Mouse (Mus musculus) hematopoietic stem cell, adult 5-6 weeks (primary cell): ENCODE measurements around the gene Gmpr. TPM values are rescaled to one million over a fixed set of nuclear protein-coding genes. Genes with fewer than 3 reads are reported as not detected.
"Not testable (repeated sequence)": the region's sequence is repeated elsewhere in the genome, so short reads cannot be mapped to it uniquely, and the experiment has no call there.

ENCODE experiments used
- ATAC-seq, 2 experiments: fragments of 125-278 bp in 1 of 2; replicated peaks in 1 of 2; 2 replicates each; pipeline ENCODE4 v1.8.0; 2016 to 2017; ENCODE audit warnings: inconsistent platforms in 2 of 2, mild to moderate bottlenecking in 2 of 2, moderate number of reproducible peaks in 2 of 2, low read depth in 1 of 2, moderate TSS enrichment in 1 of 2; ENCODE audit not compliant: low FRiP score in 2 of 2, poor library complexity in 2 of 2, severe bottlenecking in 2 of 2, insufficient read depth in 1 of 2, low TSS enrichment in 1 of 2
- total RNA-seq: library from RNA; stranded (forward); fragments of 172-1452, 232-1000 nt; gene quantifications from 2 replicates; pipeline ENCODE4 v1.2.3, GENCODE M21; 2017

The Gmpr gene
- total RNA-seq = 11.7 and 19.6 TPM in 2 replicates

DNA sequence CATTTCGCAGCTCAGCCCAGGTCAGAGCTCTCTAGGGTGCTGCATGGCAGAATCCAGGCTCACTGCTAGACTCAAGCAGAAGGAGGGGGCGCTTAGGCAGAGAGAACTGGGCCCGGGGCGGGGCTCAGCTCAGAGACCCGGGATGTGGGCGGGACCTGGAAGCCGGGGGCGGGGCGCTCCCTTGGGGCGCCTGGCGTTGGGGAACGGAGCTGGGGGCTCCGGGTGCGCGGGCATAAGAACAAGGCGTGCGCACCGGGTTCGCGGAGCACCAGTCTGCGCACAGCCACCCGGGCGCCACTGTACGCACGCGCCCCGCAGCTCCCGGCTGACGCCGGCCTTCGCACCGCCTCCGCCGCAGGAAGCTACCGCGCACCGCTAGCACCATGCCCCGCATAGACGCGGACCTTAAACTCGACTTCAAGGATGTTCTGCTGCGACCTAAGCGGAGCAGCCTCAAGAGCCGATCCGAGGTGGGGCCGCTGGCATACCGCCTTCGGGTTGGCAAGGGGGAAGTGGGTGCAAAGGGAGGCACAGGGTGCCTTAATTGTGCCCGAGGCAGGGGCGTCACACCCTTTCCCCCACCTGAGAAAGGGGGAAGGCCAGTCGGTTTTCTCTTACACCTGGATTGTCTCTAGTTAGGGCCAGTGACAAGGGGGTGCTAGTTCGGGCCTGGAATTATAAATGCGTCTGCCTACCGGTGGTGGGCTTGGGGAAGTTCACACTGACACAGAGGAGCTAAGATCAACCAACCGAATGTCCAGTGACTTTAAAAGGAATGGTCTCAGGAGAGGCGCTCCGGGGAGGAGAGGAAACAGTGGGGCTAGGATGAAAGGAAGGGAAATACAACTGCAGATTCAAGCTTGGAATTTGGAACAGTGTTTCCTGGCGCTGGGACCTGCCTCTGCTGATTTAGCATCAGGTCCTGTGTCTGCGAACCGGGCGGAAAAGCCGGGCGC lies at the start of gene Gmpr:
Gene Gmpr, plus strand, starts transcription at position 171 of the 956 bp plus-strand sequence.
- ATAC-seq = peak; percentile 63 to 67

DNA sequence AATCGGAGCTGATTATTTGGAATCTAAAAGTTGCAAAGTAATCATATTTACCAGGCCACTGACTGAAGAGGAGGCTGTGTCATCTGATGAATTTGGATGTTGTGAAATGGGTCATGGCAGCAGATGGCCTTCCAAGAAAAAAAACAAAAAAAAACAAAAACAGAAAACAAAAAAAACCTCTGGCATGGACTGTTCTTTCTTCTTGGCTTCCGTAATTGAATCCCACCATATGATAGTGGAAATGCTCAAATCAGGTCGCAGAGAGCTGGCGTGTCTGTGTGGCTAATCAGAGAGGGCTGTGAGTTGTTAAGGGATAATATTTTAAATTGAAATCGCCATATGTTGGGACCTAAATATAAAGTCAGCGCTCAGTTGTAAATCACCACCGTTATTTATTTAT lies 49.8 kb upstream of the Gmpr start:
- no peak for ATAC-seq

- ATAC-seq = no peak
These were observed 47.1 kb upstream of the Gmpr start for GRCm38 (mm10) chr13:45460177-45460576.

DNA sequence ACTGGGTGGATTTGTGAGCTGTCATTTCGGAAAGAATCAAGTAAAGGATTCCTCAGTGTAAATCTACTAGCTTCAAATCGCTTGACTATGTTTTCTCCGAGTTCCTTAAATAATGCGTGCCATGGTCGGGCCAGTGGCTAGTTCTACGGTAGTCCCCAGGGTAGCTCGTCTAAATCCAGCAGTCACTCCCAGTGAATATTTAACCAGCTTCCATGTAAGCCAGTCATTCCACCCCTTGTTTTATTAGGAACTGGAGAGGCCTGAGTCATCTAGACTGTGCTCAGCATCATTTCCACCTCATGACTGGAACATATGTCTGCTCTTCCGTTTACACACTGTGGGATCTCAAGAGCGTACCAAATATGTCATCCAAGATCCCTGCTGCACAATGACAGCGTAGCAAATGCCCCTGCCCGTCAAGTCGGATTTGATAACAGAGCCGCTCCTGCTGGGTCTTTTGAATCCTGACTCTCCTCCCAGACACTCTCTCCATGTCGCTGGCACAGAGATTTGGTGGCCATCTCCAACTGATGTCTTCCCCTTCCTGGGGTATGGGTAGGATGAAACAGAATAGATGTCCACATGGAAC lies 45.8 kb upstream of the Gmpr start:
- ATAC-seq = no peak

GRCm38 (mm10) chr13:45465616-45466015 lies 41.6 kb upstream of the Gmpr start:
- no peak for ATAC-seq

DNA sequence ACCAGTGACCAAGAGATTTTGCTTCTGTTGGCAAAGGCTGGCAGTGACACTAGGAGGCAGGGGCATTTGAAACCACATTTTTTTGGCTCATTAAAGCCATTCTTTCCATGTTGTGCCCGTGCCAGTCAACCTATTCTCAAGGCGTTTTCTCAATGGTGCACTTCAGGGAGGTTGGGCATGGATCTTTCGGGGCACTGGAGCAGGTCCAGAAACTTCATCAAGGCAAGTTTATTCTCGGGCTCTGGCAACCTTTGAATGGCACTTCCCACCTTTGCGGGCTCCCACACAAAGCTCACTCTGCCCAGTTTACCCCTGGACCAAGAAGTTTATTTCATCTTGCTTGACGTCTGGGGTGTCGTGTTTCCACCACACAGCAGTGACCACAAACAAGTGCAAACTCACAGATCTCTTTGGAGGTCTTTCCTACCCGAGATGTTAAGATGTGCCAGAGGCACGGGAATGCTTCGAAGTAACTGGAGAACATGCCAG lies 41.2 kb upstream of the Gmpr start:
- no peak for ATAC-seq

DNA sequence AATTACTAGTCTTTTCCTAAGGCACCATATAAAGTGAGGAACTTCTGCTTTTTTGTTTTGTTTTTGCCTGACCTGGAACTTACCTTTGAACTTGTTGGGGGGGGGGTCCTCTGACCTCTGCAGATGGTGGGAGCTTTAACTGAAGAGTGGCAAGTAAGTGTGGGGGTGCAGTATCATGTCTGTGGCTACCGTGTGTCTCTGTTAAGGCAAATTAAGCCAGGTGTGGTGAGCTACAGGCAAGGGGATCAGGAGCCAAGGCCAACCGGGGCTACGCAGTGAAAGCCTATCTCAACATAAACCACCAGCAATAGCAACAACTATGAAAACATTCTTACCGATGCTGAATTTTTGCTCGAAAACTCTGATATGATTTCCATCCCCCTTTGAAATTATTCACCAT lies 38.5 kb upstream of the Gmpr start:
- ATAC-seq = no peak

GRCm38 (mm10) chr13:45469481-45470301 lies 37.6 kb upstream of the Gmpr start:
- ATAC-seq = no peak

- no peak for ATAC-seq
These were observed 33.9 kb upstream of the Gmpr start for GRCm38 (mm10) chr13:45473311-45473710.

GRCm38 (mm10) chr13:45475297-45475696 lies 31.9 kb upstream of the Gmpr start:
- no peak for ATAC-seq

DNA sequence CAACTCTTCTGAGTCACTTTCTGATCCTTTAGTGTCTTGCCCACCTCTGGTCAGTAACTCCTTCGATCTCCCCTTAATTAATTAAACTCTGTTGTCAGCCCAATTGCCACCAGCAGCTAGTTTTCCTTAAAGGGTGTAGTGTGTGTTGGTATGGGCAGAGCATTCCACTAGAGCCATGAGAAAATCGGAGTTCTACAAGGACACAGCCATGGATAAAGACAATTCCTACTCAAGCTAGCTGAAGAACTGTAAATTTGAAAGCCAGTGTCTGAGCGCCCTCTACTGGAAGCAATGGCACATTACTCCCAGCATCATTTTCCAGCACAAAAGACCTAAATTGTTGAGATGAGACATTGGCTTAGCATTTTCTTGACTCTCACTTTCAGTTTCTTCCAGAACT lies 30.1 kb upstream of the Gmpr start:
- peak; percentile 39 to 56; a peak in 2 of 4 replicates for ATAC-seq

- no peak for ATAC-seq
These were observed 27.3 kb upstream of the Gmpr start for GRCm38 (mm10) chr13:45479951-45480350.

GRCm38 (mm10) chr13:45483215-45483614 lies 24.0 kb upstream of the Gmpr start:
- no peak for ATAC-seq

GRCm38 (mm10) chr13:45483949-45484348 lies 23.3 kb upstream of the Gmpr start:
- not testable (repeated sequence) for ATAC-seq

GRCm38 (mm10) chr13:45485602-45486001 lies 21.6 kb upstream of the Gmpr start:
- ATAC-seq = no peak

GRCm38 (mm10) chr13:45486598-45486997 lies 20.6 kb upstream of the Gmpr start:
- ATAC-seq = no peak

- no peak for ATAC-seq
These were observed 15.1 kb upstream of the Gmpr start for GRCm38 (mm10) chr13:45491991-45492732.
